Mouse (Mus musculus) cerebellum, adult 2 months (tissue): ENCODE results near the gene Mrpl18.

ENCODE experiments used
- CTCF ChIP-seq: fragments of 200-500 bp; IDR thresholded peaks from 2 replicates; pipeline ENCODE4 v1.5.1; 2011; ENCODE audit warnings: low read depth, mild to moderate bottlenecking, control low read depth, low read length, moderate library complexity, borderline replicate concordance; ENCODE audit not compliant: insufficient read depth
- POLR2A ChIP-seq: fragments of 200-500 bp; IDR thresholded peaks from 2 replicates; pipeline ENCODE4 v1.6.1; 2011; ENCODE audit warnings: low read length, control low read depth, borderline replicate concordance; ENCODE audit not compliant: insufficient read depth

DNA sequence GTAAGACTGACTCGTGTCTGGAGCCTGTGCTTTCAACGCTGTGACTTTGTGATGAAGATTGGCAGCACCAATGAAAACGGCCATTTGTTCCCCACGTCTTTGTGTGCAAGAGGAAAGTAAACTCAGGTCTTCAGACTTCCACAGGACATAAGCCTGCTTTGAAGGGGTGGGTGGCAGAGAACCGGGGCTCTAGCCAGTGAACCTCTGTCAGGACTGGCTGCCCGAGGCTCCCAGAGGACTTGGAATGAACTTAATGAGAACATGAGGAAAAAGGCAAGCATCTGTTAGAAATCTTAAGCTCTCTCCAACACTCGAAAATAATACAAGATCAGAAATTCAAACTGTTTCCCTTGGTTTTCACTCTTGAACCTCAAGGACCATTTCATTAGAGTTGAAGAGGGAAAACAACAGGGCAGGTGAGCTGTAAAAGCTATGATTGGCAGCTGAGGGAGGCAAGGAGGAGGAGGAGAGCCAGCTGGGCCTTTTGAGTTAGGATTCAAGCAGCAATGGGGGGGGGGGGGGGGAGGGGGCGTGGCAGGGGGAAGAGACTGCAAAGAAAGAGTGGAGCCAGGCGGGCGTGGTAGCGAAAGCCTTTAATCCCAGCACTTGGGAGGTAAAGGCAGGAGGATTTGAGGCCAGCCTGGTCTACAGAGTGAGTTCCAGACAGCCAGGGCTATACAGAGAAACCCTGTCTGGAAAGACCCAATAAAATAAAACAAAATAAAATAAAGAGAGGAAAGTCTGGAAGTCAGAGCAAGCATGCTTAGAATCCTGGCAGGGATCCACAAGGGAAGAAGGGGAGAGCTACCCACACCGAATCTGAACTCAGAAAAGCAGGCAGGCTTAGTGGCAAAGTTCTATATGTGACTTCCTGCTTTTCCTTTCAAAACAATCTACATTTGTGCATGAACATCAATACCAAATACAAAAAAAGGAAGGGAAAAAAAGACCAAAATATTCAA lies 12.5 kb downstream of the Mrpl18 start:
- TF ChIP-seq CTCF = no peak
- TF ChIP-seq POLR2A = no peak
